Mouse (Mus musculus): ENCODE measurements around the gene Dync2li1.

DNA sequence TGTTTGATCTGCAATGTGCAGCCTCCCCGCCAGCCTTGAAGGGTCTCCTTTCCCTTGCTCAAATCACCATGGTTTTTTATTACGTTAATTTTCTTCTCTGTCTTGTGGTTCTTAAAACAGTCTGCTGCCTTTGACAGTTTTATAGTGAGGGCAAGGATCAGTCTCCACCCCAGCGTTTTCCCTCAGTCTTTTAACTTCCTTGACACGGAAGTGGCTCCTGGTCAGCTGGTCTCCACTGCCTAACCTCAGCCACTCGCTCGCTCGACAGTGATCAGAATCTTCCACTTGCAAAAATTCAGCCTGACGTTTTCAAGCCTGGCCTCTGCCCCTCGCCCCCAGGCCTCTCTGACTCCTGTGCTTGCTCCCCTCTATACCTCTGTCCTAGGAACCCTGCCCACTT is 39.4 kb downstream of the Dync2li1 start:
- no peak for TF ChIP-seq CTCF (IDR thresholded peaks at IDR 0.05; ENCODE audit: low read depth, low read length)
- TF ChIP-seq POLR2A (IDR thresholded peaks at IDR 0.05; ENCODE audit: borderline replicate concordance, low read depth, low read length), result no peak

Data from bone marrow macrophage, adult 2 months (primary cell).